Mouse (Mus musculus) intestine, embryonic 16.5 days (tissue): ENCODE data around the gene Gpx7. TPM values are rescaled to one million over a fixed set of nuclear protein-coding genes. Genes with fewer than 3 reads are reported as not detected.
A peak's percentile ranks its signal among the peaks of the same experiment; 100 is the strongest.

Source experiments
- ATAC-seq: fragments of 200-750 bp; cut with Nextera tagmentation; 2 replicates; pipeline ENCODE4 v1.8.0; 2017; ENCODE audit warnings: moderate TSS enrichment, moderate library complexity
- H3K27ac ChIP-seq: fragments of 300-500 bp; sonication (generic); 2 replicates; pipeline ENCODE4 v1.5.1; 2014; ENCODE audit warnings: mild to moderate bottlenecking, low read length
- H3K27me3 ChIP-seq: fragments of 300-500 bp; sonication (generic); replicated peaks from 2 replicates; pipeline ENCODE4 v1.6.1; 2014; ENCODE audit warnings: low read length, control low read depth, mixed read lengths; ENCODE audit not compliant: control insufficient read depth, insufficient read depth
- H3K36me3 ChIP-seq: fragments of 300-500 bp; sonication (generic); 2 replicates; pipeline ENCODE4 v1.6.1; 2014; ENCODE audit warnings: low read length, control low read depth; ENCODE audit not compliant: control insufficient read depth, insufficient read depth
- H3K4me1 ChIP-seq: fragments of 300-500 bp; sonication (generic); 2 replicates; pipeline ENCODE4 v1.6.1; 2014; ENCODE audit warnings: low read length, control low read depth, mixed read lengths; ENCODE audit not compliant: control insufficient read depth, insufficient read depth
- H3K4me2 ChIP-seq: fragments of 300-500 bp; sonication (generic); 2 replicates; pipeline ENCODE4 v1.6.1; 2014; ENCODE audit warnings: low read depth, low read length, control low read depth
- H3K4me3 ChIP-seq: fragments of 300-500 bp; sonication (generic); 2 replicates; pipeline ENCODE4 v1.5.1; 2014; ENCODE audit warnings: mild to moderate bottlenecking, low read length
- H3K9ac ChIP-seq: fragments of 300-500 bp; sonication (generic); 2 replicates; pipeline ENCODE4 v1.6.1; 2014; ENCODE audit warnings: low read depth, low read length
- H3K9me3 ChIP-seq: fragments of 300-500 bp; sonication (generic); 2 replicates; pipeline ENCODE4 v1.6.1; 2016; ENCODE audit warnings: low read length, control low read depth; ENCODE audit not compliant: control insufficient read depth
- WGBS: fragments of 180-500 bp; shearing (Covaris S2); extraction: QIAGEN DNeasy Blood & Tissue Kit; methylation state at CpG from one replicate; pipeline ENCODE4 v1.1.7; 2014; 5-methylcytosine and 5-hydroxymethylcytosine counted together
- polyA plus RNA-seq: library from polyadenylated mRNA; unstranded; fragments of >200 nt; fragmentation: Nextera tagmentation; extraction: Ambion mirVana; gene quantifications from 2 replicates; pipeline ENCODE4 v1.2.1, GENCODE M21; 2015

Gene Gpx7
- 33.0 and 34.9 TPM in 2 replicates for polyA plus RNA-seq

DNA sequence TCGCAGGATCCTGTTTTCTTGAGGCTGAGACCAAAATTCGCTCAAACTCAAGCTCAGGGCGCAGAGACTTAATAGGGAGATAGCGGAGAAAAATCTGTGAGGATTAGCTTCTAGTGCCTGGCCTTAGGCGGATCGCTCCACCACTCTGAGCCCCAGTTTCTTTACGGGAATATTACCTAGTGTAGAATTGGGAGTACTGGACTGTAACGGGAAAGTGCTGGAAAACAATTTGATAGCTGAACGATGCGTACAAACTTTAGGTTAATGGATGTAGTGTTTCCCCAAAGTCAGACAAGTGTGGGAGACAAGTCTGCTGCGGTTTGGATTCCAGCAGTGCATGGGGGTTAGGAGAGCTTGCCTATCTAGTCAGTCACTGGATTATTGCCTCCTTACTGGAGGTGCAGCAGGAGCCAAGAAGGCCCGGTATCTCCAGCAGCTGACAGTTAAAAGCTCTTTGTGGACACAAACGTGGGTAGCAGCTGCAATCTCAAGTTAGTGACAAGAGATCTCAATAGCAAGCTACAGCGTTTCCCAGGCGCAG is at the start of gene Gpx7:
Gene Gpx7 (minus strand): TSS at position 101 of the 541 bp plus-strand sequence.
- Histone ChIP-seq H3K9me3 (0 out of 2 replicates have a peak, but pooled peaks cover 4% of the 10 kb centered on the region), H3K4me3 (peak within 1 kb of the TSS; percentile 53), H3K4me1 (peaks cover 7% of the 10 kb centered on the region; the same call in 1 of the 2 replicates), H3K27ac (peak within 1 kb of the TSS; percentile 8), H3K27me3 (no peaks in the 10 kb centered on the region), H3K36me3 (0 out of 2 replicates have a peak, but pooled peaks cover 4% of the 10 kb centered on the region), H3K9ac (peak within 1 kb of the TSS; percentile 78), H3K4me2 (peak within 1 kb of the TSS; percentile 84)
- WGBS: 25% methylated on average over 15 of the region's 15 CpGs
- ATAC-seq: peak; percentile 33; the same call in 1 of the 2 replicates

DNA sequence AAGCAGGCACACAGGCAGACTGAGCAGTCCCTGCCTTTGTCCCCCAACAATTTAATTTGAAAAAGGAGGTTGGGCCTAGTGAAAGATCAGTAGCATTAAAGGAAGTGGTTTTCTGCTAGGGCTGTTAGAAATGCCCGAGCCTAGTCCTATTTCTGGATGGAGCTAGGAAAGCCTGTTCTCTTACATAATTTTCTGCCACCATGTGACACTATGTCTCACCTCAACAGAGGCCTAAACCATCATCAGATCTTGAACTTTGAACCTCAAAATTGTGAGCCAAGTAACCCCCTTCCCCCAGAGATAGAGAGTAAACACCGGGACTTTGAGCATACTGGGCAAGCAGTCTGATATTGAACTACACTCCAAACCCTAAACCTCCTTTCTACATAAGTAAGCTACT is 49.3 kb upstream of the Gpx7 start:
- H3K27me3 ChIP-seq: no peaks in the 10 kb centered on the region
- H3K27ac ChIP-seq: no peak overlapping the region
- no peak overlapping the region for H3K4me3 ChIP-seq
- H3K9ac ChIP-seq: no peak overlapping the region
- ATAC-seq: no peak
- H3K4me1 ChIP-seq: peaks cover 6% of the 10 kb centered on the region
- WGBS: 56% methylated on average over 2 of the region's 2 CpGs
- no peaks in the 10 kb centered on the region for H3K9me3 ChIP-seq
- H3K4me2 ChIP-seq: no peak overlapping the region
- H3K36me3 ChIP-seq: no peaks in the 10 kb centered on the region

DNA sequence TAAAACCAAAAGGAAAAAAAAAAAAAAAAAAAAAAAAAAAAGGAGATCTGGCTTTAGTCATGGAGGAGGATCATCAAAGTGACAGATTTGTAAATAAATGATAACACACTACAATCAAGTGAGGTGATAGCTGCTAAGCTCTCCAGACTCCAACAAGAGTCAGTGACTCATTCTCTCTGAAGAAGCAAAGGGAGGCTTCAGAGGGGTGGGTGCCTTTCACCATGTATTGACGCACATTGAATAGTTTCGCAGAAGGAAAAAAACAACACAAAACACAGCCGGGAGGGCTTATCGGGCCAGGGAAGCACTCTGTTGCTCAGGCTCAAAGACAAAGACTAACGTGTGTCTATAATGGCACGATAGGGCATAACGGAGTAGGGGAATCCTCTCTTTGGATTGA is 41.3 kb upstream of the Gpx7 start:
- Histone ChIP-seq H3K4me1 (no peaks in the 10 kb centered on the region), H3K36me3 (no peaks in the 10 kb centered on the region), H3K9ac (no peak overlapping the region), H3K9me3 (no peaks in the 10 kb centered on the region), H3K4me3 (no peak overlapping the region), H3K4me2 (no peak overlapping the region), H3K27ac (no peak overlapping the region), H3K27me3 (no peaks in the 10 kb centered on the region)
- ATAC-seq: no peak
- WGBS: 35% methylated on average over 7 of the region's 7 CpGs

DNA sequence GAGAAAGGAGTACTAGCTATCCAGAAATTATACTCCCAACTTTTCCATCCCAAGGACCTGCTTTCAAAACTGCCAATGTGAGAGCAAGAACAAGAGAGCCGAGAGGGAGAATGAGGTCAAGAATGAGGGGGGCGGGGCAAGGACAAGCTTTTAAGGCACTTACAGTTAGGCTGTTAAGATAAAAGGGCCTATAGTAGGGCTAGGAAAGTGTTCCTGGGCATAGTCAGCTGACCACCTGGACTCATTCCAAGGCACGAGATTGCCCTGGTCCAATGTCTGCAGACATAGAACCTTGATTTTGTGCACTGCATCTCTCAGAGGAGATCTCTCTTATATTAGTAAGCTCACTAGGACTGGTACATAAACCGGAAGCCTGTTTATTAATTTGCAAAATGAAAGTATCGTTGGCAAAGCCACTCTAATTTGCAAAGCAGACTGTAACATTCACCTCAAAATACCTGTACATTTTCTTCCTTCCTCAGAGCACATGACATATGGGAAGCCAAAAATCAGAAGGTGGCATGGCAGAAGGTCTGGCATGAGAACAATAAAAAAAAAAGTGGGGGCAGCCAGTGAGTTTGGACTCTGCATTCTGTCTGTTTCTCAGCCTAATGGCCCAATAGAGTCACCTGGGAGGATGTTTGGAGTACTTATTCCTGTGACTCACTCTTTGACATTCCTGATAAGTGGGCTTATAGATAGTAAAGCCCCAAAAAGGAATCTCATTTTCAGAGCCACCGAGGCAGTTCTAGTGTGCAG is 31.5 kb upstream of the Gpx7 start:
- Histone ChIP-seq H3K27me3 (no peaks in the 10 kb centered on the region), H3K27ac (no peak overlapping the region), H3K9ac (no peak overlapping the region), H3K9me3 (no peaks in the 10 kb centered on the region), H3K36me3 (no peaks in the 10 kb centered on the region), H3K4me2 (no peak overlapping the region), H3K4me3 (no peak overlapping the region), H3K4me1 (peaks cover 7% of the 10 kb centered on the region; the same call in 1 of the 2 replicates)
- WGBS: 54% methylated on average over 6 of the region's 6 CpGs
- ATAC-seq: peak; percentile 82

DNA sequence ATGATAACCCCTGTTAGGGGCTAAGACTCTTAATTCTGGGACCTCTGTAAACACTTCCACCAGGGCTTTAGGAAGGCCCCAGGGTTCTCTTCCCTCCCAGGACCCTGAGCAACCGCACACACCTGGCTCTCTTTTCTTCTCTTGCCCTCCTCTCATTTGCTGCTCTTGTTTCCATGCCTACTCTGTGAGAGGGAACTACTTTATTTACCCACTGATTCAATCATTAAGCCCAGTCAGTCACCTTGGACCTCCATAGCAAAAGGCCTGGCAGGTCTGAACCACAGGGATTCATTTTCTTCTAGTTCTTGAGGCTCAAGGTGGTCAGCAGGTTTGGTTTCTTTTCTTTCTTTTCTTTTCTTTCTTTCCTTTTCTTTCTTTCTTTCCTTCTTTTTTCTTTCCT is 29.5 kb upstream of the Gpx7 start:
- no peak overlapping the region for H3K27ac ChIP-seq
- H3K27me3 ChIP-seq: no peaks in the 10 kb centered on the region
- peaks cover 11% of the 10 kb centered on the region; the same call in 1 of the 2 replicates for H3K4me1 ChIP-seq
- 76% methylated on average over 1 of the region's 1 CpGs for WGBS
- H3K36me3 ChIP-seq: no peaks in the 10 kb centered on the region
- ATAC-seq: no peak
- no peak overlapping the region for H3K4me3 ChIP-seq
- H3K9me3 ChIP-seq: no peaks in the 10 kb centered on the region
- no peak overlapping the region for H3K9ac ChIP-seq
- H3K4me2 ChIP-seq: no peak overlapping the region

DNA sequence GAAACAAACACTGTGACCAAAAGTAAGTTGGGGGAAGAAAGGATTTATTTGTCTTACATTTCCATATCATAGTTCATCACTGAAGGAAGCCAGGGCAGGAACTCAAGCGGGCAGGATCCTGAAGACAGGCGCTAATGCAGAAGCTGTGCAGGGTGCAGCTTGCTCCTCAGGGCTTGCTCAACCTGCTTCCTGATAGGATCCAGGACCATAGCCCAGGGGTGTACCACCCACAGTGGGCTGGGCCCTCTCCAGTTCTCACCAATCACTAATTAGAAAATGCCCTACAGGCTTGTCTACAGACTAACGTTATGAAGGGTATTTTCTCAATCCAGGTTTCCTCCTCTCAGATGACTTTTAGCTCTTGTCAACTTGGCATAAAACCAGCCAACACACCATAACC is 28.9 kb upstream of the Gpx7 start:
- no peaks in the 10 kb centered on the region for H3K9me3 ChIP-seq
- H3K4me1 ChIP-seq: peaks cover 11% of the 10 kb centered on the region; the same call in 1 of the 2 replicates
- ATAC-seq: no peak
- no peaks in the 10 kb centered on the region for H3K36me3 ChIP-seq
- H3K4me3 ChIP-seq: no peak overlapping the region
- H3K27ac ChIP-seq: no peak overlapping the region
- H3K27me3 ChIP-seq: no peaks in the 10 kb centered on the region
- 61% methylated on average over 3 of the region's 3 CpGs for WGBS
- no peak overlapping the region for H3K9ac ChIP-seq
- H3K4me2 ChIP-seq: no peak overlapping the region

DNA sequence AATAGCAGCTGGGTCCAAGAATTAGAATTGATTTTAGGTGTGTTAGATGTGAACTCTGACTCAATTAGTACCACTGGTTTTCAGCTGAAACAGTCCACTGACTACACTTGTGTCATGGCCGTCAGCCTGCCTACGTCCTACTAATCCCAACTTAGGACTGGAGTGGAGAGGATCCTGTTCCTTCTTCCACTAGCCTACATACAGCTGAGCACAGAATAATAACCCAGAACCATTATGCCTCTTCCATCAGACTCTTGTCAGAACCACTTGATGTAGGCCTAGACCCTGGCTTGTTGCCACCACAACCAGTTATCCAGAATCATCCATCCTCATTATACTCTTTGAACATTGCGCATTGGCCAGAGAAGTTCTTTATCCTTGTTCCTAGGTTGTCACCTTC is 28.0 kb upstream of the Gpx7 start:
- Histone ChIP-seq H3K9me3 (no peaks in the 10 kb centered on the region), H3K4me3 (no peak overlapping the region), H3K4me1 (peaks cover 11% of the 10 kb centered on the region; the same call in 1 of the 2 replicates), H3K4me2 (no peak overlapping the region), H3K36me3 (no peaks in the 10 kb centered on the region), H3K27ac (no peak overlapping the region), H3K9ac (no peak overlapping the region), H3K27me3 (no peaks in the 10 kb centered on the region)
- ATAC-seq: no peak
- 94% methylated on average over 3 of the region's 3 CpGs for WGBS

DNA sequence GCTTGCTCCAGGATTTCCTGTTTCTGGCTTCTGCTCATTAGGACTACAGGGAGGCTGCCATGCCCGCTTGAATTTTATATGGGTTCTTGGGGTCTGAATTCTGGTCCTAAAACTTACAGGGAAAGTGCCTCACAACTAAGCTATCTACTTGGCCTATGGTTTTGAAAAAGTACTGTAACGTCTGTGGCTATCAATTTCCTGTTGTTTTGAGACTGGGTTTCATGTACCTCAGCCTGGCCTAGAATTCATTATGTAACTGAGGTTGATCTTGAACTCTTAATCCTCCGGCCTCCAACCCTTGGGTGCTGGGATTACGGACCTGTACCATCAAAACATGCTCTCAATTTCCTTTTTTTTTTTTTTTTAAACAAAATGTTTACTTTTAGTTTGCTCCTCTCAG is 27.5 kb upstream of the Gpx7 start:
- ATAC-seq: no peak
- Histone ChIP-seq H3K4me1 (peaks cover 11% of the 10 kb centered on the region; the same call in 1 of the 2 replicates), H3K27ac (no peak overlapping the region), H3K9me3 (no peaks in the 10 kb centered on the region), H3K27me3 (no peaks in the 10 kb centered on the region), H3K9ac (no peak overlapping the region), H3K36me3 (no peaks in the 10 kb centered on the region), H3K4me2 (no peak overlapping the region), H3K4me3 (no peak overlapping the region)
- 70% methylated on average over 4 of the region's 4 CpGs for WGBS

DNA sequence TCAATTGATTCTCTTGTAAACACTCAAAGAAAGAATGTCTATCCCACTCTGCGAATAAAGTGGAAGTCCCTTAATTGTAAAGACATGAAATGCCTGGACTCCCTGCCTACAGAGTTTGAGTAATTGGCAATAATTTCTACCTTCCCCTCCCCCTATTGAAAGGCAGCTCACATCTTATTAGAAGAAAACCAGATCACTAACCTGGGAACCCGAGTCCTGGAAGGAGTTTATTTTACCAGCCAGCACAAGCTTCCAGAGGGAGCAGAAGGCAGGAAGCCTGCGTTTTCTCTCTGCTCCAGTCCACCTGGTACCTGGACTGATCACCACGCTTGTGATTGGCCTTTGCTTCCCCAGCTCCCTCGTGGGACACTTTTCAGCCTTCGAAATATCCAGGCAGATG is 26.6 kb upstream of the Gpx7 start:
- Histone ChIP-seq H3K4me1 (peaks cover 11% of the 10 kb centered on the region; the same call in 1 of the 2 replicates), H3K9me3 (no peaks in the 10 kb centered on the region), H3K4me2 (no peak overlapping the region), H3K4me3 (no peak overlapping the region), H3K27me3 (no peaks in the 10 kb centered on the region), H3K27ac (no peak overlapping the region), H3K36me3 (no peaks in the 10 kb centered on the region), H3K9ac (no peak overlapping the region)
- no peak for ATAC-seq
- 21% methylated on average over 6 of the region's 6 CpGs for WGBS
